Mouse (Mus musculus) MEL (cell line): ENCODE results near the gene S100a6.

Experiments used
- CTCF ChIP-seq, 3 experiments: IDR thresholded peaks in 2 of 3; conservative IDR thresholded peaks in 1 of 3; 2 replicates each; pipeline ENCODE4 v1.5.1; 2011 to 2012; ENCODE audit warnings: low read length in 3 of 3, low read depth in 2 of 3, mild to moderate bottlenecking in 2 of 3, improper control_type of control experiment in 1 of 3, inconsistent platforms in 1 of 3, mixed read lengths in 1 of 3, moderate library complexity in 1 of 3; ENCODE audit not compliant: control insufficient read depth in 1 of 3, insufficient read depth in 1 of 3, poor library complexity in 1 of 3, severe bottlenecking in 1 of 3
- MAX ChIP-seq: IDR thresholded peaks from 2 replicates; pipeline ENCODE4 v1.6.1; 2011; ENCODE audit warnings: low read length, improper control_type of control experiment
- MAZ ChIP-seq: IDR thresholded peaks from 2 replicates; pipeline ENCODE4 v1.6.1; 2012; ENCODE audit warnings: low read depth, mild to moderate bottlenecking, inconsistent platforms, low read length, improper control_type of control experiment
- MEF2A ChIP-seq: IDR thresholded peaks from 2 replicates; pipeline ENCODE4 v1.6.1; 2014; ENCODE audit warnings: low read depth, mild to moderate bottlenecking, inconsistent platforms, low read length, improper control_type of control experiment; ENCODE audit not compliant: poor library complexity, insufficient replicate concordance, severe bottlenecking; ENCODE audit errors: extremely low read depth
- POLR2A ChIP-seq, 2 experiments: IDR thresholded peaks; 2 replicates each; pipeline ENCODE4 v1.6.1; 2011 to 2012; ENCODE audit warnings: low read length in 2 of 2, mild to moderate bottlenecking in 2 of 2, control low read depth in 1 of 2, improper control_type of control experiment in 1 of 2, low read depth in 1 of 2, moderate library complexity in 1 of 2; ENCODE audit not compliant: control insufficient read depth in 1 of 2, insufficient read depth in 1 of 2, poor library complexity in 1 of 2

DNA sequence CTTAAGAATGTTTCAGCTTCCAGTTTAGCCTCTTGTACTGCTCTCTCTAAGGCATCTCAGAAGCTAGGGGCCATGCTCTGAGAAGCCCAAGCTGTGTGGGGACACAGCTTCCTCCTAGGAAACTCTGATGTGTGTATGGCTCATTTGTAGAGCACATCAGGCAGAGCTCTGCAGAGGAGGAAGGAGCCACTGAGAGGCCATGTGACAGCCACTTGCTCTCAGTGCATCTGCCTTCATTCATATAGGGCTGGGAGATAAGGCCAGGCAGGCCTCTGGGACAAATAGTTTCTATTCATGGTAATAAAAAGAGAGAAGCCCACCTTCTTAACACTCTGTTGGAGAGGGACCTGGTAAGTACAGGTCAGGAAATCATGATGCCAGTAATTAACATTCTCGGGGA lies 18.2 kb upstream of the S100a6 start:
- TF ChIP-seq POLR2A (IDR thresholded peaks at IDR 0.05; ENCODE audit: control insufficient read depth in 1 of 2, insufficient read depth in 1 of 2, low read depth in 1 of 2, low read length in 2 of 2, poor library complexity in 1 of 2) (no peak), MEF2A (no peak), CTCF (IDR thresholded peaks at IDR 0.05 in 2 of 3, conservative IDR thresholded peaks at IDR 0.05 in 1 of 3; ENCODE audit: control insufficient read depth in 1 of 3, insufficient read depth in 1 of 3, low read depth in 2 of 3, low read length in 3 of 3, poor library complexity in 1 of 3, severe bottlenecking in 1 of 3) (no peak), MAX (0 out of 2 replicates have a peak, but pooled peaks have one; percentile 32), MAZ (no peak)
